Mouse (Mus musculus) cerebellum, adult 18-20 months (tissue): ENCODE results near the gene Xrra1.
A peak's percentile ranks its signal among the peaks of the same experiment; 100 is the strongest.
"Not testable (repeated sequence)": the region's sequence is repeated elsewhere in the genome, so short reads cannot be mapped to it uniquely, and the experiment has no call there.

Source experiments
- DNase-seq, 2 experiments: peaks; one replicate each; pipeline ENCODE4 v3.0.0; 2021

Xrra1 gene

GRCm38 (mm10) chr7:99858813-99859585 lies at the start of gene Xrra1:
TSS of gene Xrra1 (plus strand) at chr7:99859116.
- DNase-seq = peak; percentile 94 to 99

DNA sequence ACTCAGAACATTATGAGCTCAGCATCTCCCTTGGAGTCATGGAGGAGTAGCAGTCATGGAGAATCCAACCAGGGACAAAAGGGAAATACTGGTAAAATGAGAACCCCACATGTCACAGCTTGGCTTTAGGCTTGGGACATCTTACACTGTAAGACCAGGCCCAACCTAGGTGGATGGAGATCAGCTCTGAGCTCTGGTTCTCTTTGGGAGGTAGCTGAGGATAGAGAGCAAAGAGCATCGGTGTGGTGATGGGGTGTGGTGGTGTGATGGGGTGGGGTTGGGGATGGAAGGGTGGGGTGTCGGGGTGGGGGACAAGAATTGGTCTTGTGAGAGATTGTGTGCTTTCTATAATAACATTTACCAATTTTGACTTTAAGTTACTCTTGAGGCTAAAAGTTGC lies 48.1 kb upstream of the Xrra1 start:
- no peak for DNase-seq

- no peak for DNase-seq
These were observed 47.3 kb upstream of the Xrra1 start for GRCm38 (mm10) chr7:99811661-99812060.

DNA sequence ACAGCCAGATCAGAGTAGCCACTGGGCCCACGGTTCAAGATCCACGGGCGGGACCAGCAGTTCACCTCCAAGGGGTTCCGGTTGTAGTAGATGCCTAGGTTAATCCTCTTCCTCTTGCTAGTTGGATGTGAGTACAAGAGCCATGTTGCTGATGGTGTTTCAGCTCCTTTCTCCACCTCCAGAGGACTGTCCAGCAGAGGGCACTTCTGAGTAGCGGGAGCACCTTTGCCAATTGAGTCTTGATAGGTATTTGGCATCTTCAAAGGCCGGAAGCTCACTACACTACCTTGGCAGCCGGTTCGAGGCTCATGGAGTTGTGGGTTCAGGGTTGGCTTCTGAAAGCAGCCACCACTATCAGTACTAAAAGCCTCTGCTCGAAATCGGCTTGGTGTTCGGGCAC lies 45.5 kb upstream of the Xrra1 start:
- DNase-seq = peak; percentile 37 to 39

DNA sequence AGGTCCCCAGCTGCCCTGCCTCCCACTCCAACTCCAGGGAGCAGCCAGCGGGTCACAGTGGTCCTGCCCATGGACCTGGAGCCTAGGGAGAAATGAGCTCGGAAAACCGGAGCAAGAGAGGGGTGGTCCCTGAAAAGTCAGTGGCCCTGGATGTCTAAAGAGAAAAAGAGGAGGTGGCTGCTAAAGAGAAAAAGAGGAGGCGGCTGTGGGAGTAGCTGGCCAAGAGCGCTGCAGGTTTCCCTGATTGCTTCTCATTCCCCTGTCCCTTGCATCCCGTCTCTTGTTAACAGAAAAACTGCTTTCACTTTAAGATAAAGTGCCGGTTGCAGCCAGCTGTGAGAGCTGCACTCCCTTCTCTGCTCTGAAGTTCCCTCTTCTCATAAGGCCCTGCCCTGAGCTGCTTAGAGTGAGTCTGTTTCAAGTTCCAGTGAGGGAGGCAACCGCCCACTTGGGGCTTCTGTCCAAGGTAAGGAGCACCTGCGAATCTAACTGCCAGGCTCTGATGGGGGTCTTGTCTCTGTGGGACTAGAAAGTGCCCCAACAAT lies 40.7 kb upstream of the Xrra1 start:
- DNase-seq = not testable (repeated sequence)

DNA sequence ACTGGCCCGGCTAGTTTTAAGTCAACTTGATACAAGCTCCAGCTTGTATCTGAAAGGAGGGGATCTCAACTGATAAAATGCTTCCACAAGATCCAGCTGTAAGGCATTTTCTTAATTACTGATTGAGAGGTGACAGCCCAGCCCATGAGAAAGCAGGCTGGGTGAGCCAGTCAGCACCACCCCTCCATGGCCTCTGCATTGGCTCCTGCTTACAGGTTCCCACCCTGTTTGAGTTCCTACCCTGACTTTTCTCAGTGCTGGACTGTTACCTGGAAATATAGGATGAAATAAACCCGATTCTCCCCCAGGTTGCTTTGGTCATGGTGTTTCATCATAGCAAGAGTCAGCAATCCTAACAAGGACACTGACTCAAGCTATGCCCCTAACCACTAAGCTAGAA lies 37.0 kb upstream of the Xrra1 start:
- no peak for DNase-seq

DNA sequence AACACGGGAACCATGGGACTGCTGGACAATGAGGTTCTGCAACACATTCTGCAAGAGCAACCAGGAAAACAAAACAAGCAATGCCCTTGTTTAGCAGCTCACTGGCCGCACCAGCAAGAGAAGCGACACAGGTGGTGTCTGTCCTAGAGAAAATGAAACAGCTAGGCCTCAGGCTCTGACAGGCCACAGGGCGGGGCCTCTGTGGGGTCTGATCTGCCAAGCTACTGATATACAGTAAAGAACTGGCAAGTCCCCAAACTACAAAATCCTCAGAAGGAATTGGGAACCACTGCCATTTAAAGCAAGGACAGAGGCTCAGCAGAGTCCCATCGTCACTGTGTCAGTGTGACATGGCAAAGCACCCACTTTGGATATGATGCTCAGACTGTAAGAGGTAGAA lies 36.5 kb upstream of the Xrra1 start:
- DNase-seq = no peak

DNA sequence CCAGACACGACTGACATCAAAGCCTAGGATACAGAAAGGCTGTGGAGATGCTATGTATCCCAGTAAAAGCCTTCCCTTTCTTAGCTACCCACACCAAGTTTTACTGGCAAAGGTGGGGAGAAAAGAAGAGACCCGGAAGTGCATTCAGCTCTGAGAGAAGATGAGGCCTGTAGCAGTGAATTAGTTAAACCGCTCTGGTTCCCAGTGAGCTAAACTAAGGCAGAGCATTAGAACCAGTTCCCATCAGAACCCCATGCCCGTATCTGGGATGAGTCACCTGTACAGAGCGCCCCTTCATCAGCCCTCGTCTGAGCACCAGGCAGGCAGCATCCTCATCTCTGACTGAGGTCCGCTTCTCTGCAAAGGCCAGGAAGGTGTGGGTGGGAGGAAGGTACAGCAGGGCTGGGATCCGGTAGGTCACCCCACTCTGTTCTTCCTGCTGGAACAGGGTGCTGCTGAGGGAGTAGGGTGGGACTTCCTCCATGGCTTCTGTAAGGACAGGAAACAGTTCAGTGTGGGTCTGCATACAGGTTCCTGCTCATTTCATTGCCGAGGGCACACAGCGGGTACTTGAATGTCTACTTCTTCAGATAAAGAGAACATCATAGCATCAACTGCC lies 35.8 kb upstream of the Xrra1 start:
- no peak for DNase-seq

DNA sequence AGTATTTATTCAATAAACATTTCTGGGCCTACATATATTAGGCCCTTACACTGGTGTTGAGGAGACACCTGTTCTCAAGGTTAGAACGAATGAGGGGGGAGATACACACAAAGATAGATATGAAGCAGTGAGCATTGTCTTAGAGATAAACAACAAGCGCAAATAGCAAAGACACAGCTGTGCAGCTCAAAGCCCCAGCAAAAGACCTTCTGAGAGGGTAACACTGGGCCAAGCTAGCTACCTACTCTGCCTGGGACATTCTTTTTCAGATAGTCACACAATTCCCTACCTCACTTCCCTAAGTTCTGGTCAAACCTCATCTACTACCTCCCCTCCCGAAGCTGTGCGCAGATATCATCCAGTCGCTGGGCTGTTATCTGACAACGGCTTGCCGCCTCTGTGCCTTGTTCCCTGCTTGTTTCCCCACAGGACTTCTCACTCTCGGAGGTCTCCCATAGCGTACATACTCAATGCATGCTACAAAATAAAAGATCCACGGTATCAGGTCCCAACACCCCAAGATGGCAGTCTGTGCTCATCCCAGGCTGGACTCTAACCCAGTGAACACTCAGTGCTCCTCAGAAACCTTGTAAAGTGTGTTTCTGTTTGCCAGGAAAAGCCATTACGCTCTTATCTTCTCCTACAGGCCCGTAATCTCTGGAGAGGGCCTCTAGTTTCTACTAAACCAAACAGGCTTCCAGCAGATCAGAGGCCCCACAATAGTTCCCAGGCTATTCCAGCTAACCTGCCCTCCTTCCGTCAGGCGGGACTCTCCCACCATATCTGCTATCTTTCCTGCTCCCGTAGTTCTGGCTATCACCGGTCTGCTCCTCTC lies 34.0 kb upstream of the Xrra1 start:
- no peak for DNase-seq

DNA sequence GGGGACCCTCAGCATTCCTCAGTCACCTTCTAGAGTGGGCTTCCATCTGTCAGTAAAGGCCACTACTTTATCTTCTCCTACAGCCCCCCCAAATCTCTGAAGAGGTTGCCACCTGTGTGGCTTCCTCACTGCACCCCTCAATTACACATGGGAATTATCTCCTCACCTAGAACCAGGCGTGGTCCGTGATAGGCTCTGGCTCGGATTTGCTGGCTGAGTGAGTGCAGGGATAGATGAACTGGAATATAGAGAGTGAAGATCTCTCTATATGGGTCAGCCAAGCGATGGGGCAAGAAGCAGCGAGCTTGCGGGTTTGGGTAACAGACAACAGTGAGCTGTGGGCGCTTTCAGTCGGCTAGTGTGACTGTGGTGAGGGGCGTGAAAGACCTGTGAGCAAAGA lies 33.4 kb upstream of the Xrra1 start:
- no peak for DNase-seq

DNA sequence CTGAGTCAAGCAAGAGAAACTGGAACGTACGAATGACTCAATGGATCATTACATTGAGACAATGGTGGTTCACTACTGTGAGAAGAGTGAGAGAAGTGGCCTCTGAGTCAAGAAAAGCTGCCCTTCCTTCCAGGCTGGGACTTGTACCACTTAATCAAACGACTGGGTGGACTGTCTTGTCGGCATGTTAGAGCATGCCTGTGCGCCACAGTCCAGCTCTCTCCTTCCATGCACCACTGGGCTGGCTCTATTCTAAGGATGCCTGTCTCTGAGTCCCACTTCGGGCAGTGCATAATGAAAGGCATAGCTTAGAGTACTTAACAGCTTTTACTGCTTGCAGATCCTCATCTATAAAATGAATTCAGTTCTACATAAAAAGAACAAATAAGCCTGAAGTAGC lies 32.8 kb upstream of the Xrra1 start:
- DNase-seq = no peak

DNA sequence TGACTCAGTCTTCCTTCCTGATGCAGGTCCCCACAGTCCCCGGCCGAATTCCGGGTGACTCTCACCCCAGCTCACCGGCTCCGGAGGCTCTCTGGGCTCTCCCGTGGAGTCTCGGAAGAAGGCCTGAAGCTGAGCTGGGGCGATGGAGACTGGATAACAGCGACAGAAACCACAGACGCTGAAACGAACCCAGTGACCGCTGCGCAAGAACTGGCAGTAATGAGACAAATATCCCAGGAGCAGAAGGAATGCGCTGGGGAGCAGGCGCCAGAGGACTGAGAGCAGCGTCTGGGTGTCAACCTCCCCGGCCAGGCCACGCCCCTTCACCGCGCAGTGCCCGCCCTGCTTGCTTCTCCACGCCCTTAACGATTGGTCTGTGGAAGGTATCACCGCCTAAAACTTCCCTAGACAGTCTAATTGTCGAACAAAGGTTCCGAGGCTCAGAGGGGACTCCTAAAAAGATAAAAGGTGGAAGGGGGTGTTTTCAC lies 30.8 kb upstream of the Xrra1 start, which contains the start of gene Neu3:
Gene Neu3, minus strand, starts transcription at position 335 of the 488 bp plus-strand sequence.
- peak; percentile 93 to 96 for DNase-seq

DNA sequence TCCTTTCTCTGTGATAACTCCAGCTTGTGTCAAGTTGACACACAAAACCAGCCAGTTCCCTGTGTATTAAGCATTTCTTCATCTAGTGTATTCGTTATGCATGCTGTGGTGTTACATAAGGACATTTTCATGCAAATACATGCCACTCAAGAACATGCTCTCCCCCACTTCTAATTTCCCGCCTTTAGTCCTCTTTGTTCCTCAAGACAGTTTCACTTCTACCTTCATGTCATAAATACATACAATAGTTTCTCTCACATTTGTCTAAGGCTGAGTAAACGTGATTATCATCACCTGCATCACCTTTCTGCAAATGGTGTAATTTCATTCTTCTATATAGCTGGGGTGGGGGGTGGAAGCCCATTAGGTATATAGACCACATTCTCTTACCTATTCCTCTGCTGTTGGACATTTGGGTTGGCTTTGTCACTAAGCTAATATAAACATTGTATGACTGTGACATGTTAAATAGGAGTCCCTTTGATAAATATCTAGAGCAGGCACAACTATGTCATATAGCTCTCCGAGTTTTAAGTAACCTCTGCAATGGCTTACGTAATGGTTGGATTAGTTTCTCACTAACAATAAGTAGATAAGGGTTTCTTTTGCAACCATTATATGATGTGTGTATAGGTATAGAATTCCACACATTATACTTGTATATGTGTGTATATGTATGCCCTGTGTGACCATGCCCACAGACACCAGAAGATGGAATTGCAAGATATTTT lies 25.6 kb upstream of the Xrra1 start:
- no peak for DNase-seq

DNA sequence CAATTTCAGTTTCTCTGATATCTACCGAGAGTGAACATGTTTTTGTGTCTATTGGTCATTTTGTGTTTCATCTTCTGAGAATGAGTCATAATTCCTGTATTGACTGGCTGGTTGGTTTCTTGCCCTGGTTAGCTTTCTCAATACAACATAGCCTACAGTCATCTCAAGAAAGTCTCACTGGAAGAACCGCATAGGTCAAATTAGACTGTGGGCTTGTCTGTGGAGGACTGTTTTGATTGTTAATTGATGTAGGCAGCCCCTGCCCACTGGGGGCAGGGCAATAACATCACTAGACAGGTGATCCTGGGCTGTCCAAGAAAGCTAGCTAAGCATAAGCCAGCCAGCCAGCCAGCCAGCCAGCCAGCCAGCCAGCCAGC lies 25.1 kb upstream of the Xrra1 start:
- no peak for DNase-seq

DNA sequence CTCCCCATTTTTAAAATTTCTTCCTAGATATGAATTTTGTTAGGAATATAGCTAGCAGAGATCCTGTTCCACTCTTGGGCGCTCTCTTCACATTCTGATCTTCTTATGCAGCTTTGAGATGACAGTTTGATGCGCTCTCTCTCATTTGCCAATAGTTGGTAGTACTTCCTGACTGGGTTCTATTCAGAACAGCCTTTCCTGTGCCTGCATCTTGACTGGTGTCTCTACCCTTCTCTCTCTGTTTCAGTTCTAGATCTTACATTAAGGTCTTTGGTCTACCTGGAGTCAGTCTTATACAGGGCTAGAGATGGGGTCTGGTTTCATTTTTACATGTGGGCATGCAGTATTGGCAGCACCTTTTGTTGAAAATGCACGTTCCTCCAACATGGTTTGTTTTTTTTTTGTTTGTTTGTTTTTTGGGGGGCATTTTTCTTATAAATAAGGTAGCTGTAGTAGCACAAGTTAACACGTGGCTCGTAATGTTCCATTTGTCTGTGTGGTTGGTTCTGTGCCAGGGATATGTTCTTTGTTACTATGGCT lies 24.5 kb upstream of the Xrra1 start:
- DNase-seq = no peak

- DNase-seq = no peak
These were observed 22.1 kb upstream of the Xrra1 start for GRCm38 (mm10) chr7:99836781-99837180.

GRCm38 (mm10) chr7:99837358-99838071 lies 21.4 kb upstream of the Xrra1 start:
- DNase-seq = no peak

DNA sequence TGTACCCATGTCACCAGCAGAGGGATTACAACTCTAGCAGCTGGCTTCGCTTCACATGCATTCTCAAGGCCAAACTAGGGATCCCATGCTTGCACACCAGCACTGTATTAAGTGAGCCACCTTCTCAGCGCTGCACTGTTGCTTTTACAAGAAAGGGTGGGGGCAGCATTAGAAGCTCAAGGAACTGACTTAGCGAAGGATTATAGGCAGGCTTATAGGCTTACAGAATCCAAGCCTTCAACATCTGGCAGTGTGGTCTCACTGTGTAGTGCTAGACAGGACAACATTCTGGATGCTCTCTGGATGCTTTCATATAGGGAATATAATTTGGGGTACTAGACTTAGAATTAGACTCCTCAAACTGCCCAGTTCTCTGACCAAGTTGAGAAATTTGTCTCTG lies 20.7 kb upstream of the Xrra1 start:
- no peak for DNase-seq

DNA sequence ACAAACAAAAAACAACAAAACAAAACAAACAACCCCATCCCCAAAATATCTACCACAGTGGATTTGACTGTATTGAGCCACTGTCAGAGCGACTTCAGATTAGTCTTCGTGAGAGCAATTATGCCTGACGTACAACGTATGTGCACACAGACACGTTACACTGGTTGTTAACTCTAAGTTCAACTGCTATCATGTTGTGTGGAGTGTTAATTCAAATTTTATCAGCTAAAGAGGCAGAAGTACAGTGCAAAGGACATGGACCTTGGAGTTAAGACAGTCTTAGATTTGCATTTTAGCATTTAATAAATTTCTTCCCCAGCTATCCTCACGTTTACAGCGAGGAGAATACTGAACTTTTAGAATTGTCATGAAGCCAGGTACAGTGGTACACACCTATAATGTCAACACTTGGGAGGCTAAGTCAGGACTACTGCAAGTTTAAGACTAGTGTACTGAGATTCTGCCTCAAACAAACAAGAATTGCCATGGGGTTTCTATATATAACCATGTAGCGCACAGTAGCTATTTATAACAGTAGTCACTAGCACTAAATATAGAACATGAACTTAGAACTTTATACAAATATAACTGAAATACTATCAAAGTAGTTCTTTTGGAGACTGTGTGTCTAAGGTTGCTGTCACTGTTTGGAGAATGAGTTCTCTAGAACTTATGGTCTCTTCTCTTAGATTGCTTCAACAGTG lies 13.2 kb upstream of the Xrra1 start:
- no peak for DNase-seq

DNA sequence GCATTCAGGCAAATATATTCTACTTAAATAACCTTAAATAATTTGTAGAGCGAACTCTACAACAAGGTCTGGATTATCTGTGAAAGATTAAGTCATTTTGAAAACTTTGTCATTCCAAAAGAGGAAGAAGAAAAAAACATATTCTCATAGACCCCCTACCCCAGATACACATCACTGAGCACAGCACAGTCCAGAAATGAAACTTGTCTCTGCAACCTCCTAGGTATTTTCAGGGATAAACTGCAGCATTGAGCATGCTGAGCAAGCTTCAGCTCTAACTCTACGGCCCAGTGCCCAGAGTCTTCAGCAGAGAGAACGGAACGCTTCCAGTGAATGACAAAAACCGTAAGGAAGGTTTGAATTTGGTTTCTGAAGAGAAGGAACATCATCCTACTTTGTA lies 8.4 kb upstream of the Xrra1 start:
- no peak for DNase-seq

GRCm38 (mm10) chr7:99851121-99851520 lies 7.8 kb upstream of the Xrra1 start:
- DNase-seq = no peak
